Mouse (Mus musculus): ENCODE measurements around the gene Coa3. TPM values are rescaled to one million over a fixed set of nuclear protein-coding genes. Genes with fewer than 3 reads are reported as not detected.

Coa3 gene
- total and polyA plus RNA-seq, 3 experiments: 120 to 325 TPM; not detected in 1

DNA sequence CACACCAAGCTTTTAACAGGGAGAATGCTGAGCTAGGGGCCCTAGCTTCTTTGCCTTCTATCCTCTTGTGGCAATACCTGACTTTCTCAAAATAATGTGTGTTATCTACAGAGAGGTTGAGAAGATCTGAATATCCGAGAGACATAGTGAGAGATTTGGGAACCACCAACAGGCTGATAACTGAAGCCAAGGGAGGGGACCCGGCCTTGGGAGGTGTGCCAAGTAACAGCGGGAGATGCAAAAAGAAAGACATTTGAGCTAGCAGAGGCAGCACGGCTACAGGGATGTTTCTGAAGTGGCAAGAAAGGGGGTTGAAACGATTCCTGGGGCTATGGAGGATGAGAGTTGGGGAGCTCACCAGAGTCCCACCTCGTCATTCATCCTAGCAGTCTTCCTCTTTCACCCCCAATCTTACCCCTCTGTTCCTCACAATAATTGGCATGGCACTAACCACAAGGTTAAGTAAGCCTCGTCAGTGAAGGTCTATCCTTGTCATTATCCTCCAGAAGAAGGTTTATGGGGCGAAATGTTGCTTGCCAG, 49.5 kb downstream of the Coa3 start (continued):
- TF ChIP-seq ZNF384 (IDR thresholded peaks at IDR 0.05; ENCODE audit: low read depth, low read length): no peak

Other genes with a start within 250 kb of the Coa3 start
- 1.1 and 1.5 TPM in 2 replicates for gene Naglu, start 209.1 kb downstream of the Coa3 start, total RNA-seq (2012; rRNA removed)
- gene Naglu, start 209.1 kb downstream of the Coa3 start, polyA plus RNA-seq (2012; ENCODE audit: insufficient read depth in 1 of 2, insufficient read length in 2 of 2, low read depth in 1 of 2, low replicate concordance in 2 of 2, missing spikeins in 1 of 2): 1 to 10 TPM in 1 of 2 experiments, not detected in 1; 3.1 TPM
- gene Hsd17b1, start 200.7 kb downstream of the Coa3 start, total RNA-seq (2012; rRNA removed): not detected in 2 replicates
- gene Hsd17b1, start 200.7 kb downstream of the Coa3 start, polyA plus RNA-seq (2012; ENCODE audit: insufficient read depth in 1 of 2, insufficient read length in 2 of 2, low read depth in 1 of 2, low replicate concordance in 2 of 2, missing spikeins in 1 of 2): not detected
- 34.8 and 42.9 TPM in 2 replicates for gene Coasy, start 196.5 kb downstream of the Coa3 start, total RNA-seq (2012; rRNA removed)
- gene Coasy, start 196.5 kb downstream of the Coa3 start, polyA plus RNA-seq (2012; ENCODE audit: insufficient read depth in 1 of 2, insufficient read length in 2 of 2, low read depth in 1 of 2, low replicate concordance in 2 of 2, missing spikeins in 1 of 2): 10 to 100 TPM in 1 of 2 experiments, not detected in 1; 44.2 TPM
- 70.8 and 75.9 TPM in 2 replicates for gene Mlx, start 191.8 kb downstream of the Coa3 start, total RNA-seq (2012; rRNA removed)
- gene Mlx, start 191.8 kb downstream of the Coa3 start, polyA plus RNA-seq (2012; ENCODE audit: insufficient read depth in 1 of 2, insufficient read length in 2 of 2, low read depth in 1 of 2, low replicate concordance in 2 of 2, missing spikeins in 1 of 2): 10 to 100 TPM in 1 of 2 experiments, not detected in 1; 57.5 TPM
- 9.1 and 14.5 TPM in 2 replicates for gene Psmc3ip, start 183.7 kb downstream of the Coa3 start, total RNA-seq (2012; rRNA removed)
- 1 to 10 TPM in 1 of 2 experiments, not detected in 1; 8.2 TPM for gene Psmc3ip, start 183.7 kb downstream of the Coa3 start, polyA plus RNA-seq (2012; ENCODE audit: insufficient read depth in 1 of 2, insufficient read length in 2 of 2, low read depth in 1 of 2, low replicate concordance in 2 of 2, missing spikeins in 1 of 2)
- gene Retreg3, start 159.2 kb downstream of the Coa3 start, total RNA-seq (2012; rRNA removed): 17.0 and 24.6 TPM in 2 replicates
- 10 to 100 TPM in 1 of 2 experiments, not detected in 1; 23.4 TPM for gene Retreg3, start 159.2 kb downstream of the Coa3 start, polyA plus RNA-seq (2012; ENCODE audit: insufficient read depth in 1 of 2, insufficient read length in 2 of 2, low read depth in 1 of 2, low replicate concordance in 2 of 2, missing spikeins in 1 of 2)
- 60.0 and 68.1 TPM in 2 replicates for gene Tubg1, start 159.2 kb downstream of the Coa3 start, total RNA-seq (2012; rRNA removed)
- 100 to 1,000 TPM; 125 to 183 TPM for gene Tubg1, start 159.2 kb downstream of the Coa3 start, polyA plus RNA-seq (2012; ENCODE audit: insufficient read depth in 1 of 2, insufficient read length in 2 of 2, low read depth in 1 of 2, low replicate concordance in 2 of 2, missing spikeins in 1 of 2)
- not detected in 2 replicates for gene Tubg2, start 123.2 kb downstream of the Coa3 start, total RNA-seq (2012; rRNA removed)
- gene Tubg2, start 123.2 kb downstream of the Coa3 start, polyA plus RNA-seq (2012; ENCODE audit: insufficient read depth in 1 of 2, insufficient read length in 2 of 2, low read depth in 1 of 2, low replicate concordance in 2 of 2, missing spikeins in 1 of 2): not detected
- gene Cntnap1, start 108.6 kb downstream of the Coa3 start, total RNA-seq (2012; rRNA removed): not detected in 2 replicates
- under 1 TPM in 1 of 2 experiments, not detected in 1; 0.01 TPM for gene Cntnap1, start 108.6 kb downstream of the Coa3 start, polyA plus RNA-seq (2012; ENCODE audit: insufficient read depth in 1 of 2, insufficient read length in 2 of 2, low read depth in 1 of 2, low replicate concordance in 2 of 2, missing spikeins in 1 of 2)
- gene Plekhh3, start 107.8 kb downstream of the Coa3 start, total RNA-seq (2012; rRNA removed): 0.81 and 1.4 TPM in 2 replicates
- gene Plekhh3, start 107.8 kb downstream of the Coa3 start, polyA plus RNA-seq (2012; ENCODE audit: insufficient read depth in 1 of 2, insufficient read length in 2 of 2, low read depth in 1 of 2, low replicate concordance in 2 of 2, missing spikeins in 1 of 2): 1 to 10 TPM in 1 of 2 experiments, not detected in 1; 1.5 TPM
- not detected in 2 replicates for gene Ccr10, start 103.7 kb downstream of the Coa3 start, total RNA-seq (2012; rRNA removed)
- not detected for gene Ccr10, start 103.7 kb downstream of the Coa3 start, polyA plus RNA-seq (2012; ENCODE audit: insufficient read depth in 1 of 2, insufficient read length in 2 of 2, low read depth in 1 of 2, low replicate concordance in 2 of 2, missing spikeins in 1 of 2)
- gene Ezh1, start 52.7 kb downstream of the Coa3 start, total RNA-seq (2012; rRNA removed): 5.0 and 6.3 TPM in 2 replicates
- gene Ezh1, start 52.7 kb downstream of the Coa3 start, polyA plus RNA-seq (2012; ENCODE audit: insufficient read depth in 1 of 2, insufficient read length in 2 of 2, low read depth in 1 of 2, low replicate concordance in 2 of 2, missing spikeins in 1 of 2): 1 to 10 TPM in 1 of 2 experiments, not detected in 1; 8.4 TPM
- gene Ramp2, start 33.1 kb downstream of the Coa3 start, total RNA-seq (2012; rRNA removed): 0.12 TPM in 1 of 2 replicates, not detected in the other
- not detected for gene Ramp2, start 33.1 kb downstream of the Coa3 start, polyA plus RNA-seq (2012; ENCODE audit: insufficient read depth in 1 of 2, insufficient read length in 2 of 2, low read depth in 1 of 2, low replicate concordance in 2 of 2, missing spikeins in 1 of 2)
- 68.4 and 75.5 TPM in 2 replicates for gene Vps25, start 25.4 kb downstream of the Coa3 start, total RNA-seq (2012; rRNA removed)
- 100 to 1,000 TPM in 1 of 2 experiments, not detected in 1; 107 TPM for gene Vps25, start 25.4 kb downstream of the Coa3 start, polyA plus RNA-seq (2012; ENCODE audit: insufficient read depth in 1 of 2, insufficient read length in 2 of 2, low read depth in 1 of 2, low replicate concordance in 2 of 2, missing spikeins in 1 of 2)
- gene Wnk4, start 18.5 kb downstream of the Coa3 start, total RNA-seq (2012; rRNA removed): 0.72 and 0.92 TPM in 2 replicates
- 1 to 10 TPM in 1 of 2 experiments, not detected in 1; 3.4 TPM for gene Wnk4, start 18.5 kb downstream of the Coa3 start, polyA plus RNA-seq (2012; ENCODE audit: insufficient read depth in 1 of 2, insufficient read length in 2 of 2, low read depth in 1 of 2, low replicate concordance in 2 of 2, missing spikeins in 1 of 2)
- 2.4 TPM in 2 replicates for gene Cntd1, start 102 bp downstream of the Coa3 start, total RNA-seq (2012; rRNA removed)
- under 1 TPM in 1 of 2 experiments, not detected in 1; 0.84 TPM for gene Cntd1, start 102 bp downstream of the Coa3 start, polyA plus RNA-seq (2012; ENCODE audit: insufficient read depth in 1 of 2, insufficient read length in 2 of 2, low read depth in 1 of 2, low replicate concordance in 2 of 2, missing spikeins in 1 of 2)
- gene Becn1, start 23.2 kb upstream of the Coa3 start, total RNA-seq (2012; rRNA removed): 167 and 181 TPM in 2 replicates
- gene Becn1, start 23.2 kb upstream of the Coa3 start, polyA plus RNA-seq (2012; ENCODE audit: insufficient read depth in 1 of 2, insufficient read length in 2 of 2, low read depth in 1 of 2, low replicate concordance in 2 of 2, missing spikeins in 1 of 2): 100 to 1,000 TPM in 1 of 2 experiments, not detected in 1; 122 TPM
- 129 and 139 TPM in 2 replicates for gene Psme3, start 37.1 kb upstream of the Coa3 start, total RNA-seq (2012; rRNA removed)
- gene Psme3, start 37.1 kb upstream of the Coa3 start, polyA plus RNA-seq (2012; ENCODE audit: insufficient read depth in 1 of 2, insufficient read length in 2 of 2, low read depth in 1 of 2, low replicate concordance in 2 of 2, missing spikeins in 1 of 2): 100 to 1,000 TPM; 369 to 446 TPM
- gene Aoc2, start 45.9 kb upstream of the Coa3 start, total RNA-seq (2012; rRNA removed): 9.1 and 12.1 TPM in 2 replicates
- gene Aoc2, start 45.9 kb upstream of the Coa3 start, polyA plus RNA-seq (2012; ENCODE audit: insufficient read depth in 1 of 2, insufficient read length in 2 of 2, low read depth in 1 of 2, low replicate concordance in 2 of 2, missing spikeins in 1 of 2): 10 to 100 TPM in 1 of 2 experiments, not detected in 1; 21.1 TPM
- gene Aoc3, start 51.5 kb upstream of the Coa3 start, total RNA-seq (2012; rRNA removed): 0.62 and 0.69 TPM in 2 replicates
- 1 to 10 TPM in 1 of 2 experiments, not detected in 1; 2.2 TPM for gene Aoc3, start 51.5 kb upstream of the Coa3 start, polyA plus RNA-seq (2012; ENCODE audit: insufficient read depth in 1 of 2, insufficient read length in 2 of 2, low read depth in 1 of 2, low replicate concordance in 2 of 2, missing spikeins in 1 of 2)
- gene G6pc, start 88.4 kb upstream of the Coa3 start, total RNA-seq (2012; rRNA removed): not detected in 2 replicates
- gene G6pc, start 88.4 kb upstream of the Coa3 start, polyA plus RNA-seq (2012; ENCODE audit: insufficient read depth in 1 of 2, insufficient read length in 2 of 2, low read depth in 1 of 2, low replicate concordance in 2 of 2, missing spikeins in 1 of 2): not detected
- 133 TPM in 2 replicates for gene Aarsd1, start 138.5 kb upstream of the Coa3 start, total RNA-seq (2012; rRNA removed)
- 100 to 1,000 TPM in 1 of 2 experiments, 10 to 100 TPM in 1; 80.5 to 371 TPM for gene Aarsd1, start 138.5 kb upstream of the Coa3 start, polyA plus RNA-seq (2012; ENCODE audit: insufficient read depth in 1 of 2, insufficient read length in 2 of 2, low read depth in 1 of 2, low replicate concordance in 2 of 2, missing spikeins in 1 of 2)
- 6.8 and 7.4 TPM in 2 replicates for gene Gm27029, start 145.7 kb upstream of the Coa3 start, total RNA-seq (2012; rRNA removed)
- 1 to 10 TPM in 1 of 2 experiments, not detected in 1; 4.2 TPM for gene Gm27029, start 145.7 kb upstream of the Coa3 start, polyA plus RNA-seq (2012; ENCODE audit: insufficient read depth in 1 of 2, insufficient read length in 2 of 2, low read depth in 1 of 2, low replicate concordance in 2 of 2, missing spikeins in 1 of 2)
- gene Rundc1, start 146.0 kb upstream of the Coa3 start, total RNA-seq (2012; rRNA removed): 8.5 and 9.2 TPM in 2 replicates
- 10 to 100 TPM in 1 of 2 experiments, not detected in 1; 13.1 TPM for gene Rundc1, start 146.0 kb upstream of the Coa3 start, polyA plus RNA-seq (2012; ENCODE audit: insufficient read depth in 1 of 2, insufficient read length in 2 of 2, low read depth in 1 of 2, low replicate concordance in 2 of 2, missing spikeins in 1 of 2)
- gene Ptges3l, start 146.2 kb upstream of the Coa3 start, total RNA-seq (2012; rRNA removed): 1.4 and 1.6 TPM in 2 replicates
- 1 to 10 TPM in 1 of 2 experiments, not detected in 1; 2.3 TPM for gene Ptges3l, start 146.2 kb upstream of the Coa3 start, polyA plus RNA-seq (2012; ENCODE audit: insufficient read depth in 1 of 2, insufficient read length in 2 of 2, low read depth in 1 of 2, low replicate concordance in 2 of 2, missing spikeins in 1 of 2)
- 2,405 and 2,621 TPM in 2 replicates for gene Rpl27, start 163.2 kb upstream of the Coa3 start, total RNA-seq (2012; rRNA removed)
- gene Rpl27, start 163.2 kb upstream of the Coa3 start, polyA plus RNA-seq (2012; ENCODE audit: insufficient read depth in 1 of 2, insufficient read length in 2 of 2, low read depth in 1 of 2, low replicate concordance in 2 of 2, missing spikeins in 1 of 2): 100 to 1,000 TPM in 1 of 2 experiments, not detected in 1; 595 TPM
- gene Ifi35, start 169.3 kb upstream of the Coa3 start, total RNA-seq (2012; rRNA removed): 37.5 and 64.4 TPM in 2 replicates
- 100 to 1,000 TPM in 1 of 2 experiments, 10 to 100 TPM in 1; 35.5 to 146 TPM for gene Ifi35, start 169.3 kb upstream of the Coa3 start, polyA plus RNA-seq (2012; ENCODE audit: insufficient read depth in 1 of 2, insufficient read length in 2 of 2, low read depth in 1 of 2, low replicate concordance in 2 of 2, missing spikeins in 1 of 2)
- 4.2 and 6.4 TPM in 2 replicates for gene Rnd2, start 185.9 kb upstream of the Coa3 start, total RNA-seq (2012; rRNA removed)
- 10 to 100 TPM in 1 of 2 experiments, not detected in 1; 18.6 TPM for gene Rnd2, start 185.9 kb upstream of the Coa3 start, polyA plus RNA-seq (2012; ENCODE audit: insufficient read depth in 1 of 2, insufficient read length in 2 of 2, low read depth in 1 of 2, low replicate concordance in 2 of 2, missing spikeins in 1 of 2)
- 43.9 and 49.5 TPM in 2 replicates for gene Vat1, start 187.1 kb upstream of the Coa3 start, total RNA-seq (2012; rRNA removed)
- gene Vat1, start 187.1 kb upstream of the Coa3 start, polyA plus RNA-seq (2012; ENCODE audit: insufficient read depth in 1 of 2, insufficient read length in 2 of 2, low read depth in 1 of 2, low replicate concordance in 2 of 2, missing spikeins in 1 of 2): 100 to 1,000 TPM in 1 of 2 experiments, not detected in 1; 125 TPM

All from MEL (cell line).